Mouse (Mus musculus) neural tube, embryonic 10.5 days (tissue): ENCODE data around the gene C1ra.
"Not testable (repeated sequence)": the region's sequence is repeated elsewhere in the genome, so short reads cannot be mapped to it uniquely, and the experiment has no call there.

Experiments used
- DNase-seq: peaks from one replicate; pipeline ENCODE4 v3.0.0-alpha.2; 2017; ENCODE audit warnings: low spot score; ENCODE audit errors: extremely low spot score

The C1ra gene

DNA sequence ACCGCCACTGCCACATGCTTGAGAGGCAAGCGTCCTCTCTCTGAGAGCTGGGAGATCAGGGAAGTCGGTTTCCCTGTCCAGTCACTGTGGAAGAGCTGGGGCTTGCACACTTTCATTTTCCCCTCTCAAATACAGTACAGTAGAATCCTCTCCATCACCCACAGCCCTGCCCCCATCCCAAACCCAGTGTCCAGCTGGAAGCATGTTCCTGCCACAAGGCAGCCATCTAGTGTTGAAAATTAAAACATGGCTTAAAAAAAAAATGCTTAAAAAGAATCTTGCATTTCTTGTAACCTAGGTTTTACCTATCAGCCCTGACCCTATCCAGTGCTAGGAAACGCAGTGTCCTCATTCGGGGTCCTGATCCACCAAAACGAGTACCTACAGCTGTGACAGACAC lies 32.3 kb downstream of the C1ra start:
- no peak for DNase-seq

GRCm38 (mm10) chr6:124545425-124545824 lies 33.2 kb downstream of the C1ra start:
- no peak for DNase-seq

DNA sequence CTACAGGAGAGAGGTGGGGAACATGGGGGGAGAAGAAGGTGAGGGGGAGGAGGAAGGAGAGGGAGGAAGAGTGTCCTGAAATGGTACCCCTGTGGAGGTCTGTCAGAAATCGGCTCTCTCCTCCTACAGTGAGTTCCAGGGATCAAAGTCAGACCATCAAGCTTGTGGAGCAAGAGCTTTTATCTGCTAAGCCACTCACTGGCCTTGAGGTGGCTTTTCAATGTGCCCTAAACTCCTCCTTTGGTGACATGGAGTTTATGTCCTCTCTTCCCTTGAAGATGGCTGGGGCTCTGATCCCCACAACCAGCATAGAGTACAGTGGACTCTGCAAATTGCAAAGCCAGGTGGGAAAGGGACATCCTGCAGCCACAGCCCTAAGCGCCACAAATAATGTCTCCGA lies 35.8 kb downstream of the C1ra start:
- DNase-seq = not testable (repeated sequence)

DNA sequence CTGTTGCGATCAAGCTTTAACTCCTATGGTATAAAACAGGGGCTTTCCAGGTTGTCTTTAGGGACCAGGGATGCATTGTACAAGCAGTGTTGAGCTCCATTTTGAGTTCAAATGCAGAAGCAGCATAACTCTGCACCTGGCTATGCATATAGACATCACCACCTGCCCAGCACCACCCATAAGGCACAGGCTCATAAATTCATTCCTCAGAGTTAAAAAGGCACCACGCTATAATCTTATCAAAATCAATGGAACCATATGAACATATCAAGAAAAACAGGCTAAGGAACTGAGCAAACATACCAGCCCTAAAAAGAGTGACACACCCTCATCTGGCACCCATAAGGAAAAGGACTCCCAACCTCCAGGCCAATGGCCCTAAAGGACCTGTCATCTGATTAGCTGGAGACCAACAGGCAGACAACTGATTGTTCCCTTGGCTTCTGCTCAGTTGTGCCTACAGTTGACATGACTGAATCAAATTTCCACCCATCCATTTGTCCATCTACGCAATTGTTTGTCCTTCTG lies 36.9 kb downstream of the C1ra start:
- DNase-seq = no peak

DNA sequence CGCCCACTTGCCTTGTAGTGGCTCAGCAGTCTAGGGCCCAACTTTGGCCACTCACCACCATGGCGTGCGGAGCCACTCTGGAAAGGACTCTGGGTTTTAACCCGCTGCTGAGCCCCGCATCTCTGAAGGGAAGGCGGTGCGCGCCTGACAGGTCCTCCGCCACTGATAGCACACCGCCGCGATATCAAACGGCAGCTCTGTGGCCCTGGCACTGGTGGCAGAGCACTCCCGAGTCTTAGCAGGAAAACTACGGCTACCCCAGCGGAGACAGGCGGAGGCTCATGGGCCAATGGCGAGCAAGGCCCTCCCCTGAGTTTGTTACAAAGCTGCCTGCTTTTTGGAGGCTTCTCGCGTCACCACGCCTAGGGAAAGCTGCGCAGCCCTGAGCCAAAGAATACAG lies 40.6 kb downstream of the C1ra start:
- DNase-seq = no peak

DNA sequence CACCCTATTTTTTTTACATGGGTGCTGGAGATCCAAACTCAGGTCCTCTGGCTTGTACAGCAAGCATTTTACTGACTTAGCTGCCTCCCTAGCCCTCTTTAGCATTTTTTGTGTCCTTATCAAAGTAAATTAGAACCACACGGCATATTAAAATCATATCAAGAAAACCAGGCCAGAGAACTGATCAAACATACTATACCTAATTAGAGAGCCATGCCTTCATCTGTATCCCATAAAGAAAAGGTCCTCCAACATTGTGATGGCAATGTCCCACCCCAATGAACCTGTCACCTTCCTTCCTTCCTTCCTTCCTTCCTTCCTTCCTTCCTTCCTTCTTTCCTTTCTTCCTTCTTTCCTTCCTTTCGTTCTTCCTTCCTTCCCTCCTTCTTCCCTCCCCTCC lies 43.8 kb downstream of the C1ra start:
- DNase-seq = not testable (repeated sequence)

GRCm38 (mm10) chr6:124561156-124561555 lies 49.0 kb downstream of the C1ra start:
- not testable (repeated sequence) for DNase-seq

DNA sequence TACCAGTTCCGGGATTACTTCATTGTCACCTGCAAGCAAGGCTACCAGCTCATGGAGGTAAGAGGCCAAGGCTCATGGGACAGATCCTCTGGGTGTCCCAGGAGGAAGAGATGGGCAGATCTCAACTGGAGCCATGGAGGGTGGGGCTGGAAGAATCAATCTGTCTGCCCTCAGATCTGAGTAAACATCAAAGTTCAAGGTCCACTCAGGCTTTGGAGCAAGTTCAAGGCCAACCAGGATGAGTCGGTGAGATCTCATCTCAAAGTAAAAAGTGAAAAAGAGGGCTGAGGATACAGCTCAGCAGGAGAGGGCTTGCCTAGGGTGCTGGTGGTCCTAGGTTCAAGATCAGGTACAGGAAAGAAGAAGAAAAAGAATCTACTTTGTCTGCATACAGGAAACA lies 49.4 kb downstream of the C1ra start:
- not testable (repeated sequence) for DNase-seq

- peak; percentile 65 for DNase-seq
Measured at GRCm38 (mm10) chr6:124570026-124570425, 57.8 kb downstream of the C1ra start, which contains the start of gene C1rb. Gene C1rb (plus strand): TSS chr6:124570294.
